9 mouse cellular contexts compared by ENCODE assay signal in the genomic region with DNA sequence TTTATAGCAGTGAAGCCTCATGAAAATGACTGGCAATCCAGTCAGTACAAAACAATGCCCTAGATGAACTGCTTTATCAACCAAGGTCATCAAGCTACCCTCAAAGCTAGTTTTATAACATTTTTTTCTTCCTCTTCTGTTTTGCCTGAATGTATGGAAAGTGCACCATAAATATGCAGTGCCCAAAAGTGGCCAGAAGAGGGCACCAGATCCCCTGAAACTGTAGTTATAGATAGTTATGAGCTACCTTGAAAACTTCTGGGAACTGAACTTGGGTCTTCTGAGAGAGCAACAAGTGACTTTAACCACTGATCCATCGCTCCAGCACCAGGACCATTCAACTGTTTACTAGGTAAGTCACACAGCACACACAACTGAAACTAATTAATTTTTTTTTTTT. TPM values are rescaled to one million over a fixed set of nuclear protein-coding genes. Genes with fewer than 3 reads are reported as not detected.
DNase-seq lines count a peak whose midpoint lies in the region; ATAC-seq and TF ChIP-seq lines count a peak whose summit lies in the region.
"Had no signal": no experiment of that assay in that cellular context is flagged by ENCODE, and none has a peak within 500 bp of the region (broad histone marks: within the 10 kb centered on the region; RNA-seq: fewer than 3 reads in every experiment).

No protein-coding gene starts in this region.

- in situ Hi-C loops in ES-E14 (cut with MboI; ENCODE audit: low sequenced_read_pairs in 2 of 2, unreplicated experiment in 2 of 2) = no loop called here

- no peaks in the 10 kb centered on the region for H3K36me3 ChIP-seq in forebrain, embryonic 11.5 days (ENCODE audit: control insufficient read depth, insufficient read depth, low read length)
- no peaks in the 10 kb centered on the region for H3K36me3 ChIP-seq in forebrain, embryonic 10.5 days (replicated peaks)
- H3K36me3 ChIP-seq in ES-E14 (ENCODE audit: control insufficient read depth, insufficient read depth, low read length, poor library complexity, severe bottlenecking) = no peaks in the 10 kb centered on the region
- no peaks in the 10 kb centered on the region for H3K36me3 ChIP-seq in limb, embryonic 10.5 days

- TF ChIP-seq CTCF in left cerebral cortex, adult 2 months (IDR thresholded peaks at IDR 0.05) = peak; percentile 52

- no peaks in the 10 kb centered on the region for H3K4me1 ChIP-seq in forebrain, embryonic 11.5 days (replicated peaks; ENCODE audit: control insufficient read depth, insufficient read depth, low read length)
- H3K4me1 ChIP-seq in forebrain, embryonic 10.5 days = no peaks in the 10 kb centered on the region
- H3K4me1 ChIP-seq in ES-E14 (ENCODE audit: control insufficient read depth in 2 of 2, insufficient read depth in 2 of 2, low read length in 2 of 2, poor library complexity in 1 of 2) = no peaks in the 10 kb centered on the region
- H3K4me1 ChIP-seq in limb, embryonic 10.5 days = no peaks in the 10 kb centered on the region
- H3K4me1 ChIP-seq: megakaryocyte, embryonic 14.5 days had no signal

- no peak overlapping the region for H3K27ac ChIP-seq in forebrain, embryonic 11.5 days (ENCODE audit: low read depth, low read length)
- no peak overlapping the region for H3K27ac ChIP-seq in forebrain, embryonic 10.5 days
- H3K27ac ChIP-seq in left cerebral cortex, adult 2 months = no peak overlapping the region
- H3K27ac ChIP-seq in ES-E14 (ENCODE audit: insufficient read depth, low read depth, low read length, poor library complexity, severe bottlenecking) = no peak overlapping the region
- no peak overlapping the region for H3K27ac ChIP-seq in limb, embryonic 10.5 days

- ATAC-seq in forebrain, embryonic 11.5 days (replicated peaks; ENCODE audit: low FRiP score) = no peak

- intact Hi-C loops in left cerebral cortex, adult 2 months (cut with DNase I) = loop anchor here (5.0 kb wide), 1 partner anchor 239 kb away; no protein-coding TSS in a partner anchor
- intact Hi-C loops in left cerebral cortex, postnatal 36 days (cut with DNase I) = no loop called here

- H3K4me2 ChIP-seq in forebrain, embryonic 11.5 days (ENCODE audit: low read depth, low read length, severe bottlenecking) = no peak overlapping the region

- H3K27me3 ChIP-seq in forebrain, embryonic 11.5 days (ENCODE audit: control insufficient read depth, insufficient read depth, low read length) = no peaks in the 10 kb centered on the region
- H3K27me3 ChIP-seq in forebrain, embryonic 10.5 days (ENCODE audit: poor library complexity, severe bottlenecking) = no peaks in the 10 kb centered on the region
- no peaks in the 10 kb centered on the region for H3K27me3 ChIP-seq in limb, embryonic 10.5 days (ENCODE audit: low read depth, poor library complexity, severe bottlenecking)
- H3K27me3 ChIP-seq: megakaryocyte, embryonic 14.5 days had no signal

- 63% methylated on average over 1 of the region's 1 CpGs for WGBS in forebrain, embryonic 11.5 days
- WGBS in forebrain, embryonic 10.5 days = 79% methylated on average over 1 of the region's 1 CpGs
- 71% methylated on average over 1 of the region's 1 CpGs for WGBS in limb, embryonic 10.5 days

- H3K9ac ChIP-seq in forebrain, embryonic 11.5 days (ENCODE audit: low read length) = no peak overlapping the region
- no peak overlapping the region for H3K9ac ChIP-seq in ES-E14 (ENCODE audit: insufficient read depth, low read depth, low read length, poor library complexity, severe bottlenecking)

- no peaks in the 10 kb centered on the region for H3K9me3 ChIP-seq in forebrain, embryonic 11.5 days (ENCODE audit: control insufficient read depth, low read length)
- H3K9me3 ChIP-seq in forebrain, embryonic 10.5 days = no peaks in the 10 kb centered on the region
- H3K9me3 ChIP-seq in ES-E14 (ENCODE audit: control insufficient read depth, insufficient read depth, low read depth, low read length) = no peaks in the 10 kb centered on the region
- H3K9me3 ChIP-seq in limb, embryonic 10.5 days (replicated peaks) = no peaks in the 10 kb centered on the region
- H3K9me3 ChIP-seq: megakaryocyte, embryonic 14.5 days had no signal

- peak; percentile 49 for DNase-seq in forebrain, embryonic 11.5 days (ENCODE audit: low spot score)
- DNase-seq in forebrain, embryonic 10.5 days (ENCODE audit: extremely low spot score, low spot score) = no peak
- no peak for DNase-seq in left cerebral cortex, adult 2 months (ENCODE audit: extremely low spot score in 1 of 2, low spot score in 2 of 2)
- no peak for DNase-seq in left cerebral cortex, postnatal 36 days (ENCODE audit: low spot score in 2 of 2)
- DNase-seq in ES-E14 (ENCODE audit: low read depth, low spot score) = peak; percentile 13
- peak; percentile 31 for DNase-seq in limb, embryonic 10.5 days (ENCODE audit: low spot score)
- DNase-seq in adipocyte (ENCODE audit: low spot score) = no peak
- DNase-seq in spleen, postnatal 36 days (ENCODE audit: low spot score in 2 of 2) = no peak

- no peak overlapping the region for H3K4me3 ChIP-seq in forebrain, embryonic 11.5 days (ENCODE audit: low read depth, low read length)
- no peak overlapping the region for H3K4me3 ChIP-seq in forebrain, embryonic 10.5 days
- H3K4me3 ChIP-seq in left cerebral cortex, adult 2 months = no peak overlapping the region
- H3K4me3 ChIP-seq in ES-E14 (ENCODE audit: insufficient read depth in 1 of 2, low read depth in 1 of 2, low read length in 2 of 2, poor library complexity in 1 of 2, severe bottlenecking in 1 of 2) = no peak overlapping the region
- H3K4me3 ChIP-seq in limb, embryonic 10.5 days = no peak overlapping the region
- H3K4me3 ChIP-seq: megakaryocyte, embryonic 14.5 days had no signal

TF ChIP-seq in ES-E14, 5 proteins besides CTCF, POLR2A, EP300 and RAD21:
- TF ChIP-seq ZNF384 (IDR thresholded peaks at IDR 0.05; ENCODE audit: low read depth, low read length) = no peak
- no peak for TF ChIP-seq HCFC1 (IDR thresholded peaks at IDR 0.05; ENCODE audit: borderline replicate concordance, insufficient read depth, low read length)
- TF ChIP-seq ZC3H11A (IDR thresholded peaks at IDR 0.05; ENCODE audit: borderline replicate concordance, low read depth, low read length) = no peak
- TF ChIP-seq CHD2 (IDR thresholded peaks at IDR 0.05; ENCODE audit: low read depth, low read length) = no peak
- TF ChIP-seq MAFK (IDR thresholded peaks at IDR 0.05; ENCODE audit: insufficient read depth, low read depth, low read length) = no peak

RNA-seq across cellular contexts. Expression of gene Klhl13, which starts 36.8 kb away (rescaled TPM):
- polyA plus RNA-seq in forebrain, embryonic 11.5 days (2014; fragmentation: Nextera tagmentation; extraction: Ambion mirVana) = 77.4 and 81.5 TPM in 2 replicates
- polyA plus RNA-seq in forebrain, embryonic 10.5 days (2016; fragmentation: Nextera tagmentation; extraction: Ambion mirVana) = 55.1 and 57.6 TPM in 2 replicates
- 10 to 100 TPM; 27.9 to 41.7 TPM for total RNA-seq in left cerebral cortex, adult 2 months (2021)
- total RNA-seq in left cerebral cortex, postnatal 36 days (2021) = 10 to 100 TPM; 34.4 to 46.4 TPM
- 120 and 207 TPM in 2 replicates for total RNA-seq in ES-E14 (2012; rRNA removed)
- polyA plus RNA-seq in limb, embryonic 10.5 days (2016; fragmentation: Nextera tagmentation; extraction: Ambion mirVana) = 27.3 and 34.9 TPM in 2 replicates

Comparison
In these comparisons a context has a peak if more than half of its experiments do, and no peak if none do; other contexts are left out.
1. DNase-seq: peak in forebrain, embryonic 11.5 days (single experiment), ES-E14 (single experiment) and limb, embryonic 10.5 days (single experiment); none in forebrain, embryonic 10.5 days (single experiment), left cerebral cortex, adult 2 months (0 of 2), left cerebral cortex, postnatal 36 days (0 of 2), adipocyte (single experiment) and spleen, postnatal 36 days (0 of 2).